Mouse (Mus musculus): ENCODE data around the gene Dusp14.

DNA sequence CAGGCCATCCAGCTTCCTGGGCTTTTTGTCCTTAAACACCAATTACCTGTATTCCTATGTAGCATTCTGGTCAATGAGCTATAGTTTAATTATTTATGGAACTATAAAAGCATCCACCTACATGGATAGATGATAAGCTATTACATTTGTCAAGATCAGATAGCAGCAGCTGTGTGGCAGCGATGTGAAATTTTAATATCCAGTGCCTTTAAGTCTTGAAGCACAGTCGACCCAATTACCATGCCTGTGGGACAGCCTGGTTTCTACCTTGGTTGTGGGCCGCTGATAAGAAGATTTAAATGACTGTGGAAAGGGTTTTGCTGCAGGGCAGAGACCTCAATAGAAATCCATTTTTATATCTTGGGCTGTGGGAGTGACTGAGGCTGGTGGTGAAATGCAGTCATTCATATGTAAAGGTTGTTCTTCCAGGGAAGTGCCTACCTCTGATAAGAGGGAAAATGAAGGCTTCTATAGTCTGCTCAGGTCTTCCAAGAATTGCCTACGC, 69.6 kb downstream of the Dusp14 start:
- TF ChIP-seq CTCF (IDR thresholded peaks at IDR 0.05; ENCODE audit: low read depth) (no peak), EP300 (IDR thresholded peaks at IDR 0.05; ENCODE audit: low read depth) (no peak)
